ENCODE assay signal across 26 mouse cellular contexts in the genomic region with DNA sequence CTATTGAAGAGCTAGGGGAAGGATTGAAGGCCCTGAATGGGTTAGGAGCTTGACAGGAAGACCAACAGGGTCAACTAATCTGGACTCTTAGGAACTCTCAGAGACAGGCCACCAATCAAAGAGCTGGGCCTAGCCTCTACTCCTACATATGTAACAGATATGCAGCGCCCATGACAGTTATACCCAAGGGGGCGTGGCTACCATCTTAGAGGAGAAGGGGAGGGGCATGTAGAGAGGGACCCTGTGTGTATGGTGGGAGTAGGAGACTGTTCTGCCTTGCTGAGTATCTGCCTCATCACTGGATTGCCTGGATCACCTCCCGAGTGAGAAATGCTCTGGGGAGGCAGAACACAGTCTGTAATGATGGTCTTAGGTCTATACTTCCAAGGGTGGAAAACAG.
DNase-seq lines count a peak whose midpoint lies in the region; ATAC-seq lines count a peak whose summit lies in the region.
"Had no signal": no experiment of that assay in that cellular context is flagged by ENCODE, and none has a peak within 500 bp of the region (broad histone marks: within the 10 kb centered on the region; RNA-seq: fewer than 3 reads in every experiment).

No protein-coding gene starts in this region.

- no peaks in the 10 kb centered on the region for H3K9me3 ChIP-seq in forebrain, embryonic 11.5 days (ENCODE audit: control insufficient read depth, low read length)
- H3K9me3 ChIP-seq in forebrain, embryonic 15.5 days = no peaks in the 10 kb centered on the region
- no peaks in the 10 kb centered on the region for H3K9me3 ChIP-seq in hindbrain, embryonic 12.5 days (replicated peaks)
- H3K9me3 ChIP-seq in hindbrain, embryonic 10.5 days = no peaks in the 10 kb centered on the region
- H3K9me3 ChIP-seq in kidney, embryonic 16.5 days (ENCODE audit: low read length) = no peaks in the 10 kb centered on the region
- H3K9me3 ChIP-seq in midbrain, embryonic 12.5 days = no peaks in the 10 kb centered on the region
- H3K9me3 ChIP-seq in midbrain, embryonic 14.5 days (ENCODE audit: control insufficient read depth, low read length) = no peaks in the 10 kb centered on the region
- H3K9me3 ChIP-seq: embryonic facial prominence, embryonic 10.5 days; embryonic facial prominence, embryonic 13.5 days had no signal

- no peak for DNase-seq in forebrain, embryonic 11.5 days (ENCODE audit: low spot score)
- no peak for DNase-seq in hindbrain, embryonic 10.5 days (ENCODE audit: low spot score)
- no peak for DNase-seq in kidney, postnatal 14 days
- no peak for DNase-seq in midbrain, embryonic 14.5 days
- DNase-seq: adrenal gland, adult 8-10 months; adrenal gland, postnatal 25 days; cerebellum, adult 11-12 months; cerebellum, adult 8-10 months; cerebellum, postnatal 10 days; cerebellum, postnatal 36 days; embryo, embryonic 11 days; gastrocnemius, postnatal 10 days; gastrocnemius, postnatal 36 days; heart, postnatal 36 days had no signal

- 84% methylated on average over 3 of the region's 3 CpGs for WGBS in forebrain, embryonic 11.5 days
- WGBS in forebrain, embryonic 15.5 days = 93% methylated on average over 3 of the region's 3 CpGs
- 81% methylated on average over 3 of the region's 3 CpGs for WGBS in hindbrain, embryonic 12.5 days
- 80% methylated on average over 3 of the region's 3 CpGs for WGBS in hindbrain, embryonic 10.5 days
- WGBS in kidney, embryonic 16.5 days = 82% methylated on average over 3 of the region's 3 CpGs
- 79% methylated on average over 3 of the region's 3 CpGs for WGBS in midbrain, embryonic 12.5 days
- WGBS in midbrain, embryonic 14.5 days = 80% methylated on average over 3 of the region's 3 CpGs

- H3K4me1 ChIP-seq in forebrain, embryonic 11.5 days (replicated peaks; ENCODE audit: control insufficient read depth, insufficient read depth, low read length) = no peaks in the 10 kb centered on the region
- H3K4me1 ChIP-seq in forebrain, embryonic 15.5 days = no peaks in the 10 kb centered on the region
- H3K4me1 ChIP-seq in hindbrain, embryonic 12.5 days = no peaks in the 10 kb centered on the region
- no peaks in the 10 kb centered on the region for H3K4me1 ChIP-seq in hindbrain, embryonic 10.5 days (replicated peaks)
- no peaks in the 10 kb centered on the region for H3K4me1 ChIP-seq in kidney, embryonic 16.5 days (ENCODE audit: insufficient read depth, low read length)
- H3K4me1 ChIP-seq in midbrain, embryonic 12.5 days = no peaks in the 10 kb centered on the region
- H3K4me1 ChIP-seq in midbrain, embryonic 14.5 days (ENCODE audit: control insufficient read depth, insufficient read depth, low read length) = no peaks in the 10 kb centered on the region
- H3K4me1 ChIP-seq: embryonic facial prominence, embryonic 10.5 days; embryonic facial prominence, embryonic 13.5 days had no signal

- H3K36me3 ChIP-seq in forebrain, embryonic 11.5 days (ENCODE audit: control insufficient read depth, insufficient read depth, low read length) = no peaks in the 10 kb centered on the region
- H3K36me3 ChIP-seq in forebrain, embryonic 15.5 days = no peaks in the 10 kb centered on the region
- no peaks in the 10 kb centered on the region for H3K36me3 ChIP-seq in hindbrain, embryonic 12.5 days
- no peaks in the 10 kb centered on the region for H3K36me3 ChIP-seq in hindbrain, embryonic 10.5 days
- H3K36me3 ChIP-seq in kidney, embryonic 16.5 days (ENCODE audit: insufficient read depth, low read length) = no peaks in the 10 kb centered on the region
- no peaks in the 10 kb centered on the region for H3K36me3 ChIP-seq in midbrain, embryonic 12.5 days
- H3K36me3 ChIP-seq in midbrain, embryonic 14.5 days (ENCODE audit: control insufficient read depth, insufficient read depth, low read length) = no peaks in the 10 kb centered on the region
- H3K36me3 ChIP-seq: embryonic facial prominence, embryonic 10.5 days; embryonic facial prominence, embryonic 13.5 days had no signal

- H3K4me2 ChIP-seq in forebrain, embryonic 11.5 days (ENCODE audit: low read depth, low read length, severe bottlenecking) = no peak overlapping the region
- no peak overlapping the region for H3K4me2 ChIP-seq in forebrain, embryonic 15.5 days (replicated peaks)
- H3K4me2 ChIP-seq in hindbrain, embryonic 12.5 days (replicated peaks) = no peak overlapping the region
- no peak overlapping the region for H3K4me2 ChIP-seq in kidney, embryonic 16.5 days (replicated peaks; ENCODE audit: low read depth, low read length)
- H3K4me2 ChIP-seq in midbrain, embryonic 12.5 days (replicated peaks) = no peak overlapping the region
- no peak overlapping the region for H3K4me2 ChIP-seq in midbrain, embryonic 14.5 days (ENCODE audit: low read length)
- H3K4me2 ChIP-seq: embryonic facial prominence, embryonic 13.5 days; heart, embryonic 11.5 days had no signal

- ATAC-seq in forebrain, embryonic 11.5 days (replicated peaks; ENCODE audit: low FRiP score) = 0 out of 2 replicates have a peak, but pooled peaks have one; percentile 56
- no peak for ATAC-seq in forebrain, embryonic 15.5 days (replicated peaks)
- ATAC-seq in hindbrain, embryonic 12.5 days (ENCODE audit: low FRiP score) = 0 out of 2 replicates have a peak, but pooled peaks have one; percentile 48
- 0 out of 2 replicates have a peak, but pooled peaks have one; percentile 31 for ATAC-seq in kidney, embryonic 16.5 days (ENCODE audit: low FRiP score, low TSS enrichment)
- peak; percentile 44; the same call in 1 of the 2 replicates for ATAC-seq in midbrain, embryonic 12.5 days (ENCODE audit: low FRiP score, low read depth)
- no peak for ATAC-seq in midbrain, embryonic 14.5 days (ENCODE audit: low FRiP score, low TSS enrichment)
- ATAC-seq: activated CD4-positive, CD25-positive, alpha-beta regulatory T cell, adult 4 months; forebrain, embryonic 14.5 days; hindbrain, embryonic 16.5 days; inflammation-experienced regulatory T-cells, adult 6 months had no signal

- no peaks in the 10 kb centered on the region for H3K27me3 ChIP-seq in forebrain, embryonic 11.5 days (ENCODE audit: control insufficient read depth, insufficient read depth, low read length)
- H3K27me3 ChIP-seq in forebrain, embryonic 15.5 days = no peaks in the 10 kb centered on the region
- no peaks in the 10 kb centered on the region for H3K27me3 ChIP-seq in hindbrain, embryonic 12.5 days
- no peaks in the 10 kb centered on the region for H3K27me3 ChIP-seq in hindbrain, embryonic 10.5 days (ENCODE audit: insufficient read depth, poor library complexity, severe bottlenecking)
- H3K27me3 ChIP-seq in kidney, embryonic 16.5 days (ENCODE audit: insufficient read depth, low read length) = no peaks in the 10 kb centered on the region
- no peaks in the 10 kb centered on the region for H3K27me3 ChIP-seq in midbrain, embryonic 12.5 days
- H3K27me3 ChIP-seq in midbrain, embryonic 14.5 days (ENCODE audit: control insufficient read depth, insufficient read depth, low read length) = no peaks in the 10 kb centered on the region
- H3K27me3 ChIP-seq: embryonic facial prominence, embryonic 13.5 days had no signal

- no peak overlapping the region for H3K27ac ChIP-seq in forebrain, embryonic 11.5 days (ENCODE audit: low read depth, low read length)
- no peak overlapping the region for H3K27ac ChIP-seq in forebrain, embryonic 15.5 days (replicated peaks)
- no peak overlapping the region for H3K27ac ChIP-seq in hindbrain, embryonic 12.5 days
- H3K27ac ChIP-seq in hindbrain, embryonic 10.5 days = no peak overlapping the region
- H3K27ac ChIP-seq in kidney, embryonic 16.5 days (ENCODE audit: low read length) = no peak overlapping the region
- no peak overlapping the region for H3K27ac ChIP-seq in midbrain, embryonic 12.5 days (replicated peaks)
- H3K27ac ChIP-seq in midbrain, embryonic 14.5 days (replicated peaks; ENCODE audit: low read depth, low read length) = no peak overlapping the region
- H3K27ac ChIP-seq: embryonic facial prominence, embryonic 10.5 days; embryonic facial prominence, embryonic 13.5 days had no signal

- no peak overlapping the region for H3K9ac ChIP-seq in forebrain, embryonic 11.5 days (ENCODE audit: low read length)
- no peak overlapping the region for H3K9ac ChIP-seq in forebrain, embryonic 15.5 days (replicated peaks)
- no peak overlapping the region for H3K9ac ChIP-seq in hindbrain, embryonic 12.5 days
- no peak overlapping the region for H3K9ac ChIP-seq in kidney, embryonic 16.5 days (replicated peaks; ENCODE audit: low read length)
- no peak overlapping the region for H3K9ac ChIP-seq in midbrain, embryonic 12.5 days (replicated peaks)
- no peak overlapping the region for H3K9ac ChIP-seq in midbrain, embryonic 14.5 days (replicated peaks; ENCODE audit: low read length)
- H3K9ac ChIP-seq: embryonic facial prominence, embryonic 13.5 days had no signal

- H3K4me3 ChIP-seq in forebrain, embryonic 11.5 days (ENCODE audit: low read depth, low read length) = no peak overlapping the region
- H3K4me3 ChIP-seq in forebrain, embryonic 15.5 days = no peak overlapping the region
- H3K4me3 ChIP-seq in hindbrain, embryonic 12.5 days = no peak overlapping the region
- no peak overlapping the region for H3K4me3 ChIP-seq in hindbrain, embryonic 10.5 days
- no peak overlapping the region for H3K4me3 ChIP-seq in kidney, embryonic 16.5 days (ENCODE audit: low read length)
- no peak overlapping the region for H3K4me3 ChIP-seq in midbrain, embryonic 12.5 days
- H3K4me3 ChIP-seq in midbrain, embryonic 14.5 days (replicated peaks; ENCODE audit: low read depth, low read length) = no peak overlapping the region
- H3K4me3 ChIP-seq: embryonic facial prominence, embryonic 10.5 days; embryonic facial prominence, embryonic 13.5 days; erythroblast, embryonic 14.5 days had no signal

Comparison
In these comparisons a context has a peak if more than half of its experiments do, and no peak if none do; other contexts are left out.
1. ATAC-seq: peak in forebrain, embryonic 11.5 days (single experiment), hindbrain, embryonic 12.5 days (single experiment), kidney, embryonic 16.5 days (single experiment) and midbrain, embryonic 12.5 days (single experiment); none in forebrain, embryonic 15.5 days (single experiment) and midbrain, embryonic 14.5 days (single experiment).